Comparison of ENCODE assay signal across 8 mouse cellular contexts in the genomic region with DNA sequence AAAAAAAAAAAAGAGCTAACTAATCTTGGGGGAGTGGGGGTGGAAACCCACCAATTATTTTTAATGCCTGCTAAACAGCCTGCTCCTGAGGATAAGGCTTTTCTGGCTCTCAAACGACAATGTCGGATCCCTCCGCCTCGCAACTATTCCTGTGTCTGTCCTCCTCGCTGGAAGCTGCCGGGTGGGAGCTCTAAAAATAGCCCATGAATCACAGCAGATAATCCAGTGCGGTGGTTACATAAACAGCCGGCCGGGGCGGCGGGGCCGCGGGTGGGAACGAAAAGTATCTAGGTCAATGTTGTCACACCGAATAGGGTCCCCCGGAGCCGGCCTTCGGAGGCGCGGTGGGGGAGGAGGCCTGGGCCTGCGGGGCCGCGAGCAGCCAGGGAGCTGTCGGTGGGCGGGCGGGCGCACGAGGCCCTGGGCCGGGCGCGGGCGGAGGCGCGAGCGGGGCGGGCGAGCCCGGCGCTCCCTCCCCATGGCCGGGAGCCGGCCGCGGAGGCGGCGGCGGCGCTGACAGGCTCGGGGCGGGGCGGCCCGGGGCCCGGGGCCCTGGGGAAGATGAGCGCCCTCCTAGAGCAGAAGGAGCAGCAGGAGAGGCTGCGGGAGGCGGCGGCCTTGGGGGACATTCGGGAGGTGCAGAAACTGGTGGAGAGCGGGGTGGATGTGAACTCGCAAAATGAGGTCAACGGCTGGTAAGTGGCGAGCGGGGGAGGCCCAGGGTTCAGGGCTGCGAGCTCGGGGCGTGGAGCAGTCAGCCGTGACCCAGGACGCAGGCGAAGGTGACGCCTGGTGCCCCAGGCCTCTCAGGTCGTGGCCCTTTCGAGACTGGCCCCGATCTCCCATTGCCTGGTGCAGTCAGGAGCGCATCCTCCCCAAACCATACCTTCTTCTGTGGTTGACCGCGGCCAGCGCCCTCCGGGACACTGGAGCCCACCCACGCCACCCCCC. TPM values are rescaled to one million over a fixed set of nuclear protein-coding genes. Genes with fewer than 3 reads are reported as not detected.
DNase-seq lines count a peak whose midpoint lies in the region; ATAC-seq and TF ChIP-seq lines count a peak whose summit lies in the region.

A gene (plus strand): TSS at position 309 of the 951 bp plus-strand sequence.

- intact Hi-C loops in heart, postnatal 36 days (cut with DNase I), result loop anchor here (5.0 kb wide), 1 partner anchor 91 kb away; no protein-coding TSS in a partner anchor

- H3K9me3 ChIP-seq in ES-E14 (ENCODE audit: control insufficient read depth, insufficient read depth, low read depth, low read length), result no peaks in the 10 kb centered on the region
- H3K9me3 ChIP-seq in forebrain, embryonic 16.5 days (ENCODE audit: control insufficient read depth, low read length), result no peaks in the 10 kb centered on the region
- H3K9me3 ChIP-seq in lung, embryonic 14.5 days (ENCODE audit: low read depth, low read length), result no peaks in the 10 kb centered on the region

- under 1% methylated on average over 74 of the region's 78 CpGs for WGBS in forebrain, embryonic 16.5 days
- WGBS in lung, embryonic 14.5 days, result under 1% methylated on average over 76 of the region's 78 CpGs
- WGBS in olfactory bulb, adult 2 months, result under 1% methylated on average over 78 of the region's 78 CpGs
- WGBS in thymus, adult 2 months, result under 1% methylated on average over 77 of the region's 78 CpGs

- H3K4me3 ChIP-seq in ES-E14 (ENCODE audit: insufficient read depth in 1 of 2, low read depth in 1 of 2, low read length in 2 of 2, poor library complexity in 1 of 2, severe bottlenecking in 1 of 2), result peak within 1 kb of the TSS; percentile 75 to 82
- H3K4me3 ChIP-seq in forebrain, embryonic 16.5 days (replicated peaks; ENCODE audit: low read length), result peak within 1 kb of the TSS; percentile 47
- peak within 1 kb of the TSS; percentile 85 for H3K4me3 ChIP-seq in layer of hippocampus, adult 2 months
- peak within 1 kb of the TSS; percentile 71 for H3K4me3 ChIP-seq in lung, embryonic 14.5 days (ENCODE audit: low read depth, low read length)
- peak within 1 kb of the TSS; percentile 93 for H3K4me3 ChIP-seq in olfactory bulb, adult 2 months (ENCODE audit: insufficient read depth, low read depth, low read length)
- H3K4me3 ChIP-seq in thymus, adult 2 months (ENCODE audit: control insufficient read depth, insufficient read depth, low read length), result peak within 1 kb of the TSS; percentile 88

- no peak for TF ChIP-seq CTCF in layer of hippocampus, adult 2 months (conservative IDR thresholded peaks at IDR 0.05)
- TF ChIP-seq CTCF in lung, embryonic 14.5 days (IDR thresholded peaks at IDR 0.05; ENCODE audit: low read depth), result no peak
- TF ChIP-seq CTCF in olfactory bulb, adult 2 months (IDR thresholded peaks at IDR 0.05; ENCODE audit: insufficient read depth, low read depth, low read length), result no peak
- TF ChIP-seq CTCF in thymus, adult 2 months (IDR thresholded peaks at IDR 0.05; ENCODE audit: borderline replicate concordance, control insufficient read depth, extremely low read depth, insufficient read depth, low read length, poor library complexity), result no peak

- peak; percentile 79 for DNase-seq in ES-E14 (ENCODE audit: low read depth, low spot score)
- peak; percentile 98 for DNase-seq in cerebellum, adult 11-12 months
- peak; percentile 92 to 96 for DNase-seq in heart, postnatal 36 days
- DNase-seq in layer of hippocampus, adult 2 months (ENCODE audit: low spot score in 2 of 2), result peak; percentile 96 to 97
- peak; percentile 97 for DNase-seq in lung, embryonic 14.5 days
- DNase-seq in thymus, adult 2 months, result peak; percentile 84

- 0 out of 4 replicates have a peak, but pooled peaks cover 0 to under 1% of the 10 kb centered on the region in 2 experiments for H3K4me1 ChIP-seq in ES-E14 (ENCODE audit: control insufficient read depth in 2 of 2, insufficient read depth in 2 of 2, low read length in 2 of 2, poor library complexity in 1 of 2)
- peaks cover 36% of the 10 kb centered on the region for H3K4me1 ChIP-seq in forebrain, embryonic 16.5 days (replicated peaks; ENCODE audit: control insufficient read depth, insufficient read depth, low read length)
- H3K4me1 ChIP-seq in lung, embryonic 14.5 days (ENCODE audit: insufficient read depth), result peaks cover 17% of the 10 kb centered on the region
- peaks cover 7% of the 10 kb centered on the region; the same call in 1 of the 2 replicates for H3K4me1 ChIP-seq in olfactory bulb, adult 2 months (ENCODE audit: control insufficient read depth, insufficient read depth, low read length)
- peaks cover 2% of the 10 kb centered on the region for H3K4me1 ChIP-seq in thymus, adult 2 months (replicated peaks; ENCODE audit: control insufficient read depth, insufficient read depth, low read length)

- TF ChIP-seq POLR2A in olfactory bulb, adult 2 months (IDR thresholded peaks at IDR 0.05; ENCODE audit: insufficient read depth, low read depth, low read length), result peak; percentile 72
- TF ChIP-seq POLR2A in thymus, adult 2 months (IDR thresholded peaks at IDR 0.05; ENCODE audit: control insufficient read depth, extremely low read depth, insufficient read depth, low read length, poor library complexity), result peak; percentile 76

- H3K9ac ChIP-seq in ES-E14 (ENCODE audit: insufficient read depth, low read depth, low read length, poor library complexity, severe bottlenecking), result peak within 1 kb of the TSS; percentile 92
- peak within 1 kb of the TSS; percentile 88 for H3K9ac ChIP-seq in forebrain, embryonic 16.5 days (replicated peaks; ENCODE audit: low read depth, low read length)
- H3K9ac ChIP-seq in lung, embryonic 14.5 days, result peak within 1 kb of the TSS; percentile 95

- peak within 1 kb of the TSS; percentile 49; the same call in 1 of the 2 replicates for H3K27ac ChIP-seq in ES-E14 (ENCODE audit: insufficient read depth, low read depth, low read length, poor library complexity, severe bottlenecking)
- H3K27ac ChIP-seq in forebrain, embryonic 16.5 days (ENCODE audit: low read length), result peak within 1 kb of the TSS; percentile 98
- H3K27ac ChIP-seq in layer of hippocampus, adult 2 months, result peak within 1 kb of the TSS; percentile 100
- peak within 1 kb of the TSS; percentile 98 for H3K27ac ChIP-seq in lung, embryonic 14.5 days (ENCODE audit: low read depth)
- peak within 1 kb of the TSS; percentile 99 for H3K27ac ChIP-seq in olfactory bulb, adult 2 months (ENCODE audit: insufficient read depth, low read depth, low read length)
- H3K27ac ChIP-seq in thymus, adult 2 months (ENCODE audit: control insufficient read depth, insufficient read depth, low read length), result peak within 1 kb of the TSS; percentile 46

- in situ Hi-C loops in ES-E14 (cut with MboI; ENCODE audit: low sequenced_read_pairs in 2 of 2, unreplicated experiment in 2 of 2), result no loop called here

- peak within 1 kb of the TSS; percentile 78 for H3K4me2 ChIP-seq in forebrain, embryonic 16.5 days (ENCODE audit: low read length)
- peak within 1 kb of the TSS; percentile 63 for H3K4me2 ChIP-seq in lung, embryonic 14.5 days

- no peaks in the 10 kb centered on the region for H3K36me3 ChIP-seq in ES-E14 (ENCODE audit: control insufficient read depth, insufficient read depth, low read length, poor library complexity, severe bottlenecking)
- H3K36me3 ChIP-seq in forebrain, embryonic 16.5 days (ENCODE audit: control insufficient read depth, insufficient read depth), result no peaks in the 10 kb centered on the region
- H3K36me3 ChIP-seq in lung, embryonic 14.5 days (ENCODE audit: insufficient read depth), result no peaks in the 10 kb centered on the region
- H3K36me3 ChIP-seq in thymus, adult 2 months (ENCODE audit: control insufficient read depth, insufficient read depth, low read length), result no peaks in the 10 kb centered on the region

- ATAC-seq in forebrain, embryonic 16.5 days, result peak; percentile 85
- peak; percentile 92 for ATAC-seq in lung, embryonic 14.5 days (ENCODE audit: insufficient read depth)

- H3K27me3 ChIP-seq in forebrain, embryonic 16.5 days (replicated peaks; ENCODE audit: control insufficient read depth, insufficient read depth, low read length), result no peaks in the 10 kb centered on the region
- H3K27me3 ChIP-seq in lung, embryonic 14.5 days (ENCODE audit: insufficient read depth, low read length), result no peaks in the 10 kb centered on the region
- H3K27me3 ChIP-seq in thymus, adult 2 months (ENCODE audit: control insufficient read depth, insufficient read depth, low read length), result no peaks in the 10 kb centered on the region

TF ChIP-seq in ES-E14, 5 proteins besides CTCF, POLR2A, EP300 and RAD21:
- peak; percentile 86 for TF ChIP-seq HCFC1 (IDR thresholded peaks at IDR 0.05; ENCODE audit: borderline replicate concordance, insufficient read depth, low read length)
- no peak for TF ChIP-seq MAFK (IDR thresholded peaks at IDR 0.05; ENCODE audit: insufficient read depth, low read depth, low read length)
- no peak for TF ChIP-seq ZC3H11A (IDR thresholded peaks at IDR 0.05; ENCODE audit: borderline replicate concordance, low read depth, low read length)
- TF ChIP-seq ZNF384 (IDR thresholded peaks at IDR 0.05; ENCODE audit: low read depth, low read length), result peak; percentile 82; the same call in 1 of the 2 replicates
- no peak for TF ChIP-seq CHD2 (IDR thresholded peaks at IDR 0.05; ENCODE audit: low read depth, low read length)

RNA-seq across cellular contexts. Expression of the gene that starts here (rescaled TPM):
- 29.2 and 42.7 TPM in 2 replicates for total RNA-seq in ES-E14 (2012; rRNA removed)
- 8.6 and 11.4 TPM in 2 replicates for polyA plus RNA-seq in forebrain, embryonic 16.5 days (2015; fragmentation: Nextera tagmentation; extraction: Ambion mirVana)
- total RNA-seq in heart, postnatal 36 days (2021), result 100 to 1,000 TPM; 263 to 301 TPM
- 100 to 1,000 TPM; 113 to 119 TPM for total RNA-seq in layer of hippocampus, adult 2 months (2021)
- 29.8 and 30.9 TPM in 2 replicates for polyA plus RNA-seq in lung, embryonic 14.5 days (2014; fragmentation: Nextera tagmentation; extraction: Ambion mirVana)
- 384 TPM in 1 of 2 replicates, not detected in the other for polyA plus RNA-seq in olfactory bulb, adult 2 months (2012; ENCODE audit: insufficient read depth, insufficient read length, low replicate concordance, missing spikeins)
- 117 and 120 TPM in 2 replicates for polyA plus RNA-seq in thymus, adult 2 months (2012; rRNA removed)

Comparison
In these comparisons a context has a peak if more than half of its experiments do, and no peak if none do; other contexts are left out.
1. Peak in every context shown above with its lines: DNase-seq, ATAC-seq, H3K4me3 ChIP-seq and H3K27ac ChIP-seq.
2. H3K27ac ChIP-seq: peak in every context shown above with its lines; median percentile 100 in layer of hippocampus, adult 2 months; 99 in olfactory bulb, adult 2 months; 98 in forebrain, embryonic 16.5 days; 98 in lung, embryonic 14.5 days; 49 in ES-E14; 46 in thymus, adult 2 months.